Mouse (Mus musculus): ENCODE measurements at regions not wholly inside any gene's neighbourhood (a gene's known extent, or its start where the extent isn't known, plus 50 kb on each side); places are given as distances from the start of the nearest gene placed in this dataset.

GRCm38 (mm10) chr10:52577795-52578194 is 112.5 kb upstream of the Slc35f1 start:
- 76% methylated on average over 3 of the region's 3 CpGs for WGBS
- H3K27ac ChIP-seq = no peak overlapping the region
- DNase-seq = no peak
- no peaks in the 10 kb centered on the region for H3K4me1 ChIP-seq (ENCODE audit: control insufficient read depth, insufficient read depth, low read length)
- TF ChIP-seq CTCF (IDR thresholded peaks at IDR 0.05) (no peak), POLR2A (IDR thresholded peaks at IDR 0.05; ENCODE audit: insufficient read depth, low read depth, low read length) (no peak), EP300 (IDR thresholded peaks at IDR 0.05; ENCODE audit: insufficient read depth, low read depth, low read length) (no peak)
- no peaks in the 10 kb centered on the region for H3K36me3 ChIP-seq (ENCODE audit: control insufficient read depth, insufficient read depth, low read length)
- H3K4me3 ChIP-seq = no peak overlapping the region
- no peaks in the 10 kb centered on the region for H3K79me2 ChIP-seq (replicated peaks; ENCODE audit: control insufficient read depth, insufficient read depth, low read length)
- no peaks in the 10 kb centered on the region for H3K27me3 ChIP-seq (ENCODE audit: control insufficient read depth, insufficient read depth, low read length)
- intact Hi-C loops (cut with DNase I) = no loop called here
- no peak overlapping the region for H3K9ac ChIP-seq (ENCODE audit: low read depth, low read length)

GRCm38 (mm10) chr10:52578238-52578832 is 112.0 kb upstream of the Slc35f1 start:
- 72% methylated on average over 3 of the region's 3 CpGs for WGBS
- Histone ChIP-seq H3K4me1 (ENCODE audit: control insufficient read depth, insufficient read depth, low read length) (no peaks in the 10 kb centered on the region), H3K27me3 (ENCODE audit: control insufficient read depth, insufficient read depth, low read length) (no peaks in the 10 kb centered on the region), H3K36me3 (ENCODE audit: control insufficient read depth, insufficient read depth, low read length) (no peaks in the 10 kb centered on the region), H3K27ac (no peak overlapping the region), H3K4me3 (no peak overlapping the region), H3K9ac (ENCODE audit: low read depth, low read length) (no peak overlapping the region), H3K79me2 (replicated peaks; ENCODE audit: control insufficient read depth, insufficient read depth, low read length) (no peaks in the 10 kb centered on the region)
- intact Hi-C loops (cut with DNase I) = no loop called here
- no peak for TF ChIP-seq POLR2A (IDR thresholded peaks at IDR 0.05; ENCODE audit: insufficient read depth, low read depth, low read length)
- no peak for TF ChIP-seq CTCF (IDR thresholded peaks at IDR 0.05)
- TF ChIP-seq EP300 (IDR thresholded peaks at IDR 0.05; ENCODE audit: insufficient read depth, low read depth, low read length) = no peak
- DNase-seq = no peak

- Histone ChIP-seq H3K4me3 (no peak overlapping the region), H3K9ac (ENCODE audit: low read depth, low read length) (no peak overlapping the region), H3K4me1 (ENCODE audit: control insufficient read depth, insufficient read depth, low read length) (no peaks in the 10 kb centered on the region), H3K27me3 (ENCODE audit: control insufficient read depth, insufficient read depth, low read length) (no peaks in the 10 kb centered on the region), H3K36me3 (ENCODE audit: control insufficient read depth, insufficient read depth, low read length) (no peaks in the 10 kb centered on the region), H3K79me2 (replicated peaks; ENCODE audit: control insufficient read depth, insufficient read depth, low read length) (no peaks in the 10 kb centered on the region), H3K27ac (no peak overlapping the region)
- no peak for DNase-seq
- TF ChIP-seq POLR2A (IDR thresholded peaks at IDR 0.05; ENCODE audit: insufficient read depth, low read depth, low read length) (no peak), CTCF (IDR thresholded peaks at IDR 0.05) (no peak), EP300 (IDR thresholded peaks at IDR 0.05; ENCODE audit: insufficient read depth, low read depth, low read length) (no peak)
- WGBS = 92% methylated on average over 12 of the region's 12 CpGs
- intact Hi-C loops (cut with DNase I) = no loop called here
Measured at GRCm38 (mm10) chr10:52593780-52594179, 96.6 kb upstream of the Slc35f1 start.
